Mouse (Mus musculus): ENCODE data around the gene Ptpn14.

GRCm38 (mm10) chr1:189717546-189717945, 10.5 kb upstream of the Ptpn14 start:
- no peak for TF ChIP-seq CTCF (IDR thresholded peaks at IDR 0.05; ENCODE audit: low read depth, low read length)
- no peak for TF ChIP-seq POLR2A (IDR thresholded peaks at IDR 0.05; ENCODE audit: borderline replicate concordance, low read depth, low read length)

Measured in bone marrow macrophage, adult 2 months (primary cell).